Mouse (Mus musculus) monocyte, adult 2 months (primary cell): Measurements from ENCODE around the gene Ect2l.
A peak's percentile ranks its signal among the peaks of the same experiment; 100 is the strongest.

Experiments used
- DNase-seq, 2 experiments: peaks; one replicate each; pipeline ENCODE4 v3.0.0; 2022; ENCODE audit warnings: low spot score in 2 of 2, low read depth in 1 of 2

Gene Ect2l

GRCm38 (mm10) chr10:18210726-18211125, at the start of gene Ect2l:
Gene Ect2l, minus strand, starts transcription at chr10:18210890.
- DNase-seq, result no peak

GRCm38 (mm10) chr10:18251345-18251744, 40.7 kb upstream of the Ect2l start:
- DNase-seq, result no peak

- DNase-seq, result no peak
These were observed 32.9 kb upstream of the Ect2l start for GRCm38 (mm10) chr10:18243614-18244013.

GRCm38 (mm10) chr10:18237191-18237590, 26.5 kb upstream of the Ect2l start:
- DNase-seq, result peak; percentile 19 to 43

- no peak for DNase-seq
These were observed 25.7 kb upstream of the Ect2l start for GRCm38 (mm10) chr10:18236328-18236927.

- no peak for DNase-seq
These were observed 24.7 kb upstream of the Ect2l start for GRCm38 (mm10) chr10:18235402-18235747.

- DNase-seq, result peak; percentile 88 to 96
These were observed 24.1 kb upstream of the Ect2l start, which contains the start of gene Ccdc28a for GRCm38 (mm10) chr10:18234560-18235401. Gene Ccdc28a, minus strand, starts transcription at chr10:18234998.

- no peak for DNase-seq
These were observed 23.2 kb upstream of the Ect2l start for GRCm38 (mm10) chr10:18233891-18234290.

- no peak for DNase-seq
These were observed 13.7 kb upstream of the Ect2l start for GRCm38 (mm10) chr10:18224386-18224785.

GRCm38 (mm10) chr10:18219351-18219750, 8.7 kb upstream of the Ect2l start:
- DNase-seq, result no peak

GRCm38 (mm10) chr10:18214124-18214523, 3.4 kb upstream of the Ect2l start:
- DNase-seq, result no peak

- DNase-seq, result no peak
These were observed 2.7 kb upstream of the Ect2l start for GRCm38 (mm10) chr10:18213373-18213772.

- no peak for DNase-seq
These were observed 571 bp downstream of the Ect2l start for GRCm38 (mm10) chr10:18210119-18210518.

- no peak for DNase-seq
These were observed 6.6 kb downstream of the Ect2l start for GRCm38 (mm10) chr10:18204067-18204466.

GRCm38 (mm10) chr10:18202401-18202800, 8.3 kb downstream of the Ect2l start:
- DNase-seq, result no peak

- no peak for DNase-seq
These were observed 10.0 kb downstream of the Ect2l start for GRCm38 (mm10) chr10:18200656-18201055.

GRCm38 (mm10) chr10:18199919-18200318, 10.8 kb downstream of the Ect2l start:
- DNase-seq, result no peak

GRCm38 (mm10) chr10:18198286-18199015, 12.2 kb downstream of the Ect2l start:
- DNase-seq, result no peak

GRCm38 (mm10) chr10:18197206-18197979, 13.3 kb downstream of the Ect2l start:
- DNase-seq, result peak; percentile 10 to 31

GRCm38 (mm10) chr10:18194737-18195141, 16.0 kb downstream of the Ect2l start:
- peak in 1 of 2 experiments; percentile 34 for DNase-seq

- DNase-seq, result no peak
These were observed 16.5 kb downstream of the Ect2l start for GRCm38 (mm10) chr10:18194156-18194555.
